Mouse (Mus musculus): Measurements from ENCODE around the gene Psmd8. TPM values are rescaled to one million over a fixed set of nuclear protein-coding genes. Genes with fewer than 3 reads are reported as not detected.
A peak's percentile ranks its signal among the peaks of the same experiment; 100 is the strongest.
"Not testable (repeated sequence)": the region's sequence is repeated elsewhere in the genome, so short reads cannot be mapped to it uniquely, and the experiment has no call there.

Gene Psmd8
- polyA plus RNA-seq, 1 experiment from 2014 or later, result 321 TPM

DNA sequence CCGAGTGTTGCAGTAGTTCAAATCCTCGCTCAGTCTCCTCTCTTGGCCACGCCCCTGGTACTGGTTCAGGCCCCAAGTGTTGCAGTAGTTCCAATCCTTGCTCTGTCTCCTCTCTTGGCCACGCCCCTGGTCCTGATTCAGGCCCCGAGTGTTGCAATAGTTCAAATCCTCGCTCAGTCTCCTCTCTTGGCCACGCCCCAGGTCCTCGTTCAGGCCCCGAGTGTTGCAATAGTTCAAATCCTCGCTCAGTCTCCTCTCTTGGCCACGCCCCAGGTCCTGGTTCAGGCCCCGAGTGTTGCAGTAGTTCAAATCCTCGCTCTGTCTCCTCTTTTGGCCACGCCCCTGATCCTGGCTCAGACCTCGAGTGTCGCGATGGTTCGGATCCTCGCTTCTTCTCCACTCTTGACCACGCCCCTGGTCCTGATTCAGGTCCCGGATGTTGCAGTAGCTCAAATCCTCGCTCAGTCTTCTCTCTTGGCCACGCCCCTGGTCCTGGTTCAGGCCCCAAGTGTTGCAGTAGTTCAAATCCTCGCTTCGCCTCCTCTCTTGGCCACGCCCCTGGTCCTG is 31.8 kb upstream of the Psmd8 start:
- Histone ChIP-seq H3K27ac (ENCODE audit: low read depth, low read length) (no peak overlapping the region), H3K9ac (ENCODE audit: low read length) (no peak overlapping the region), H3K9me3 (ENCODE audit: control insufficient read depth, low read length) (no peaks in the 10 kb centered on the region), H3K27me3 (ENCODE audit: control insufficient read depth, insufficient read depth, low read length) (peaks cover 7% of the 10 kb centered on the region), H3K4me2 (ENCODE audit: low read depth) (no peak overlapping the region), H3K4me1 (ENCODE audit: control insufficient read depth, insufficient read depth, low read length) (no peaks in the 10 kb centered on the region), H3K36me3 (ENCODE audit: control insufficient read depth, insufficient read depth, low read length) (no peaks in the 10 kb centered on the region), H3K4me3 (ENCODE audit: low read depth, low read length) (no peak overlapping the region)
- WGBS, result 11% methylated on average over 26 of the region's 26 CpGs
- DNase-seq (ENCODE audit: low spot score) (peak; percentile 18), ATAC-seq (ENCODE audit: insufficient read depth, low FRiP score, low TSS enrichment) (no peak)

GRCm38 (mm10) chr7:29211415-29212198 is 31.1 kb upstream of the Psmd8 start:
- H3K27me3 ChIP-seq (ENCODE audit: control insufficient read depth, insufficient read depth, low read length), result peaks cover 7% of the 10 kb centered on the region
- H3K4me2 ChIP-seq (ENCODE audit: low read depth), result peak overlapping the region; percentile 8
- ATAC-seq (ENCODE audit: insufficient read depth, low FRiP score, low TSS enrichment) (no peak), DNase-seq (ENCODE audit: low spot score) (peak; percentile 78)
- H3K4me3 ChIP-seq (ENCODE audit: low read depth, low read length), result peak overlapping the region; percentile 18
- no peaks in the 10 kb centered on the region for H3K4me1 ChIP-seq (ENCODE audit: control insufficient read depth, insufficient read depth, low read length)
- no peaks in the 10 kb centered on the region for H3K9me3 ChIP-seq (ENCODE audit: control insufficient read depth, low read length)
- WGBS, result 5% methylated on average over 34 of the region's 34 CpGs
- no peaks in the 10 kb centered on the region for H3K36me3 ChIP-seq (ENCODE audit: control insufficient read depth, insufficient read depth, low read length)
- no peak overlapping the region for H3K9ac ChIP-seq (ENCODE audit: low read length)
- H3K27ac ChIP-seq (ENCODE audit: low read depth, low read length), result no peak overlapping the region

GRCm38 (mm10) chr7:29211013-29211412 is 30.5 kb upstream of the Psmd8 start:
- H3K4me2 ChIP-seq (ENCODE audit: low read depth); H3K9ac ChIP-seq (ENCODE audit: low read length); H3K27me3 ChIP-seq (ENCODE audit: control insufficient read depth, insufficient read depth, low read length); ATAC-seq (ENCODE audit: insufficient read depth, low FRiP score, low TSS enrichment); H3K27ac ChIP-seq (ENCODE audit: low read depth, low read length); H3K36me3 ChIP-seq (ENCODE audit: control insufficient read depth, insufficient read depth, low read length); H3K9me3 ChIP-seq (ENCODE audit: control insufficient read depth, low read length); H3K4me3 ChIP-seq (ENCODE audit: low read depth, low read length); H3K4me1 ChIP-seq (ENCODE audit: control insufficient read depth, insufficient read depth, low read length); DNase-seq (ENCODE audit: low spot score): not testable (repeated sequence)
- WGBS, result 24% methylated on average over 15 of the region's 15 CpGs

- no peak overlapping the region for H3K4me3 ChIP-seq (ENCODE audit: low read depth, low read length)
- no peaks in the 10 kb centered on the region for H3K36me3 ChIP-seq (ENCODE audit: control insufficient read depth, insufficient read depth, low read length)
- WGBS, result 84% methylated on average over 6 of the region's 6 CpGs
- no peaks in the 10 kb centered on the region for H3K27me3 ChIP-seq (ENCODE audit: control insufficient read depth, insufficient read depth, low read length)
- no peak for DNase-seq (ENCODE audit: low spot score)
- H3K4me2 ChIP-seq (ENCODE audit: low read depth), result no peak overlapping the region
- ATAC-seq (ENCODE audit: insufficient read depth, low FRiP score, low TSS enrichment), result no peak
- H3K27ac ChIP-seq (ENCODE audit: low read depth, low read length), result no peak overlapping the region
- H3K9ac ChIP-seq (ENCODE audit: low read length), result no peak overlapping the region
- H3K4me1 ChIP-seq (ENCODE audit: control insufficient read depth, insufficient read depth, low read length), result no peaks in the 10 kb centered on the region
- no peaks in the 10 kb centered on the region for H3K9me3 ChIP-seq (ENCODE audit: control insufficient read depth, low read length)
Measured at GRCm38 (mm10) chr7:29202577-29202976, 22.1 kb upstream of the Psmd8 start.

DNA sequence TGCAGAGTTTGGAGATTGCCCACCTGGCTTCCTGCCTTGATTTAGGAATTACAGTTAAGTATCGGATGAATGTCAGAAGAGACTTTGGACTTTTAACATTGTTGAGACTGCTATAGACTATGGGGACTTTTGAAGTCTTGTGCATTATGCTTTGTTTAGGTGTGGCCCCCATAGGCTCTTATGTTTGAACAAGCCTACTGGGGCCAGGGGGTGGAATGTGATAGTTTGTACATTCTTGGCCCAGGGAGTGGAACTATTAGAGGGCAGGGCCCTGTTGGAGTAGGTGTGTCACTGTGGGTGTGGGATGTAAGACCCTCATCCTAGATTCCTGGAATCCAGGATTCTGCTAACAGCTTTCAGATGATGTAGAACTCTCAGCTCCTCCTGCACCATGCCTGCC is 13.7 kb upstream of the Psmd8 start:
- WGBS, result 93% methylated on average over 1 of the region's 1 CpGs
- H3K36me3 ChIP-seq (ENCODE audit: control insufficient read depth, insufficient read depth, low read length); H3K4me1 ChIP-seq (ENCODE audit: control insufficient read depth, insufficient read depth, low read length); H3K27me3 ChIP-seq (ENCODE audit: control insufficient read depth, insufficient read depth, low read length); H3K9ac ChIP-seq (ENCODE audit: low read length); H3K9me3 ChIP-seq (ENCODE audit: control insufficient read depth, low read length); ATAC-seq (ENCODE audit: insufficient read depth, low FRiP score, low TSS enrichment); H3K4me2 ChIP-seq (ENCODE audit: low read depth); H3K4me3 ChIP-seq (ENCODE audit: low read depth, low read length); H3K27ac ChIP-seq (ENCODE audit: low read depth, low read length); DNase-seq (ENCODE audit: low spot score): not testable (repeated sequence)

DNA sequence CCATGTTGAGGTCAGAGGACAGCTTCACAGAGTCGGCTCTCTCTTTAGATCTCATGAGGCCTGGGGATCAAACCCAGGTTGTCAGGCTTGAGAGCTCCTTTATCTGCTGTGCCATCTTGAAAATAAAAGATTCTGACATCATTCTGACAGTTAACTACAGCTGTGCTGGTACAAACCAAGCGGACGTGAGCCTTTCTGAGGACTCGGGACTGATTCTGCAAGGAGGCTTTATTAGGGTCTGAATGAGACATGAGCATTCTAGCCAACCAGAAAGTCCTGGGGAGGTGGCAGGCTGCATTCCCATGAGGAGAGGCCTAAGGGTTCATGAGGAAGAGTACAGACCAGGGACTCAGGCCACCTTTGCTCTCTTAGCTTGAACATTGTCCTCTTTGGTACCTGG is 822 bp upstream of the Psmd8 start:
- H3K27me3 ChIP-seq (ENCODE audit: control insufficient read depth, insufficient read depth, low read length); H3K4me2 ChIP-seq (ENCODE audit: low read depth); H3K36me3 ChIP-seq (ENCODE audit: control insufficient read depth, insufficient read depth, low read length); H3K27ac ChIP-seq (ENCODE audit: low read depth, low read length); H3K9ac ChIP-seq (ENCODE audit: low read length); DNase-seq (ENCODE audit: low spot score); H3K4me3 ChIP-seq (ENCODE audit: low read depth, low read length); H3K9me3 ChIP-seq (ENCODE audit: control insufficient read depth, low read length); ATAC-seq (ENCODE audit: insufficient read depth, low FRiP score, low TSS enrichment): not testable (repeated sequence)
- H3K4me1 ChIP-seq (ENCODE audit: control insufficient read depth, insufficient read depth, low read length), result peaks cover 12% of the 10 kb centered on the region
- 90% methylated on average over 4 of the region's 4 CpGs for WGBS

GRCm38 (mm10) chr7:29180854-29181236 is 344 bp upstream of the Psmd8 start:
- ATAC-seq (ENCODE audit: insufficient read depth, low FRiP score, low TSS enrichment) (0 out of 2 replicates have a peak, but pooled peaks have one; percentile 20), DNase-seq (ENCODE audit: low spot score) (no peak)
- H3K4me2 ChIP-seq (ENCODE audit: low read depth), result peak overlapping the region; percentile 12
- peaks cover 1% of the 10 kb centered on the region; the same call in 1 of the 2 replicates for H3K36me3 ChIP-seq (ENCODE audit: control insufficient read depth, insufficient read depth, low read length)
- H3K4me1 ChIP-seq (ENCODE audit: control insufficient read depth, insufficient read depth, low read length), result peaks cover 12% of the 10 kb centered on the region
- H3K4me3 ChIP-seq (ENCODE audit: low read depth, low read length), result peak overlapping the region; percentile 81
- no peaks in the 10 kb centered on the region for H3K9me3 ChIP-seq (ENCODE audit: control insufficient read depth, low read length)
- no peaks in the 10 kb centered on the region for H3K27me3 ChIP-seq (ENCODE audit: control insufficient read depth, insufficient read depth, low read length)
- WGBS, result 45% methylated on average over 5 of the region's 5 CpGs
- H3K9ac ChIP-seq (ENCODE audit: low read length), result no peak overlapping the region
- no peak overlapping the region for H3K27ac ChIP-seq (ENCODE audit: low read depth, low read length)

- ATAC-seq (ENCODE audit: insufficient read depth, low FRiP score, low TSS enrichment) (no peak), DNase-seq (ENCODE audit: low spot score) (no peak)
- Histone ChIP-seq H3K4me1 (ENCODE audit: control insufficient read depth, insufficient read depth, low read length) (peaks cover 12% of the 10 kb centered on the region), H3K9me3 (ENCODE audit: control insufficient read depth, low read length) (no peaks in the 10 kb centered on the region), H3K4me2 (ENCODE audit: low read depth) (peak overlapping the region; percentile 80), H3K27me3 (ENCODE audit: control insufficient read depth, insufficient read depth, low read length) (peaks cover 3% of the 10 kb centered on the region; the same call in 1 of the 2 replicates), H3K36me3 (ENCODE audit: control insufficient read depth, insufficient read depth, low read length) (peaks cover 13% of the 10 kb centered on the region), H3K27ac (ENCODE audit: low read depth, low read length) (no peak overlapping the region), H3K4me3 (ENCODE audit: low read depth, low read length) (peak overlapping the region; percentile 81), H3K9ac (ENCODE audit: low read length) (no peak overlapping the region)
- WGBS, result 61% methylated on average over 7 of the region's 7 CpGs
Measured at GRCm38 (mm10) chr7:29179323-29179722, 1.2 kb downstream of the Psmd8 start.

- WGBS, result 94% methylated on average over 4 of the region's 4 CpGs
- Histone ChIP-seq H3K9me3 (ENCODE audit: control insufficient read depth, low read length) (no peaks in the 10 kb centered on the region), H3K9ac (ENCODE audit: low read length) (no peak overlapping the region), H3K4me2 (ENCODE audit: low read depth) (no peak overlapping the region), H3K4me3 (ENCODE audit: low read depth, low read length) (no peak overlapping the region), H3K4me1 (ENCODE audit: control insufficient read depth, insufficient read depth, low read length) (peaks cover 12% of the 10 kb centered on the region), H3K36me3 (ENCODE audit: control insufficient read depth, insufficient read depth, low read length) (peaks cover 19% of the 10 kb centered on the region), H3K27me3 (ENCODE audit: control insufficient read depth, insufficient read depth, low read length) (peaks cover 12% of the 10 kb centered on the region), H3K27ac (ENCODE audit: low read depth, low read length) (no peak overlapping the region)
- no peak for ATAC-seq (ENCODE audit: insufficient read depth, low FRiP score, low TSS enrichment)
- DNase-seq (ENCODE audit: low spot score), result no peak
Measured at GRCm38 (mm10) chr7:29178106-29178505, 2.4 kb downstream of the Psmd8 start.

All from neural tube, embryonic 11.5 days (tissue).